8 mouse cellular contexts compared by ENCODE assay signal in genomic region chr16:92498589-92498981, GRCm38 (mm10). TPM values are rescaled to one million over a fixed set of nuclear protein-coding genes. Genes with fewer than 3 reads are reported as not detected.
DNase-seq lines count a peak whose midpoint lies in the region; ATAC-seq and TF ChIP-seq lines count a peak whose summit lies in the region.

No protein-coding gene starts in this region.

- ATAC-seq in kidney, postnatal 0 days (replicated peaks; ENCODE audit: low FRiP score, low read depth) = peak; percentile 59
- no peak; the same call in 1 of the 2 replicates for ATAC-seq in limb, embryonic 13.5 days (ENCODE audit: low FRiP score, low read depth)
- no peak for ATAC-seq in neural tube, embryonic 13.5 days (ENCODE audit: low read depth)
- ATAC-seq in inflammation-experienced regulatory T-cells, adult 6 months = no peak

- H3K4me2 ChIP-seq in kidney, postnatal 0 days (ENCODE audit: low read length) = peak overlapping the region; percentile 80
- peak overlapping the region; percentile 97 for H3K4me2 ChIP-seq in limb, embryonic 13.5 days (replicated peaks)
- peak overlapping the region; percentile 91 for H3K4me2 ChIP-seq in neural tube, embryonic 13.5 days

- WGBS in kidney, postnatal 0 days = under 1% methylated on average over 34 of the region's 34 CpGs
- under 1% methylated on average over 34 of the region's 34 CpGs for WGBS in forebrain, embryonic 10.5 days
- WGBS in limb, embryonic 13.5 days = under 1% methylated on average over 32 of the region's 34 CpGs
- under 1% methylated on average over 34 of the region's 34 CpGs for WGBS in neural tube, embryonic 13.5 days

- no peaks in the 10 kb centered on the region for H3K9me3 ChIP-seq in kidney, postnatal 0 days (replicated peaks; ENCODE audit: low read length)
- no peaks in the 10 kb centered on the region for H3K9me3 ChIP-seq in forebrain, embryonic 10.5 days
- no peaks in the 10 kb centered on the region for H3K9me3 ChIP-seq in limb, embryonic 13.5 days
- no peaks in the 10 kb centered on the region for H3K9me3 ChIP-seq in neural tube, embryonic 13.5 days

- H3K27ac ChIP-seq in kidney, postnatal 0 days = no peak overlapping the region
- H3K27ac ChIP-seq in forebrain, embryonic 10.5 days = peak overlapping the region; percentile 70
- no peak overlapping the region for H3K27ac ChIP-seq in limb, embryonic 13.5 days
- H3K27ac ChIP-seq in neural tube, embryonic 13.5 days (replicated peaks) = no peak overlapping the region

- H3K27me3 ChIP-seq in kidney, postnatal 0 days (ENCODE audit: insufficient read depth, low read length) = peaks cover 18% of the 10 kb centered on the region
- peaks cover 62% of the 10 kb centered on the region for H3K27me3 ChIP-seq in forebrain, embryonic 10.5 days (ENCODE audit: poor library complexity, severe bottlenecking)
- H3K27me3 ChIP-seq in limb, embryonic 13.5 days = peaks cover 71% of the 10 kb centered on the region
- H3K27me3 ChIP-seq in neural tube, embryonic 13.5 days = peaks cover 57% of the 10 kb centered on the region

- H3K4me1 ChIP-seq in kidney, postnatal 0 days (replicated peaks; ENCODE audit: insufficient read depth, low read length) = peaks cover 6% of the 10 kb centered on the region; the same call in 1 of the 2 replicates
- peaks cover 35% of the 10 kb centered on the region for H3K4me1 ChIP-seq in forebrain, embryonic 10.5 days
- H3K4me1 ChIP-seq in limb, embryonic 13.5 days = peaks cover 21% of the 10 kb centered on the region
- H3K4me1 ChIP-seq in neural tube, embryonic 13.5 days (replicated peaks) = peaks cover 18% of the 10 kb centered on the region

- DNase-seq in kidney, postnatal 0 days (ENCODE audit: low spot score) = no peak
- DNase-seq in kidney, adult 8-10 months = no peak
- DNase-seq in forebrain, embryonic 10.5 days (ENCODE audit: extremely low spot score, low spot score) = peak; percentile 46
- DNase-seq in left cerebral cortex, adult 11 months (ENCODE audit: low spot score) = no peak
- DNase-seq in gastrocnemius, postnatal 4 days (ENCODE audit: low spot score in 2 of 2) = no peak

- peak overlapping the region; percentile 47 for H3K4me3 ChIP-seq in kidney, postnatal 0 days (replicated peaks; ENCODE audit: low read depth, low read length)
- H3K4me3 ChIP-seq in forebrain, embryonic 10.5 days = peak overlapping the region; percentile 57
- H3K4me3 ChIP-seq in limb, embryonic 13.5 days = peak overlapping the region; percentile 58
- H3K4me3 ChIP-seq in neural tube, embryonic 13.5 days = peak overlapping the region; percentile 46

- no peaks in the 10 kb centered on the region for H3K36me3 ChIP-seq in kidney, postnatal 0 days (ENCODE audit: insufficient read depth, low read length)
- no peaks in the 10 kb centered on the region for H3K36me3 ChIP-seq in forebrain, embryonic 10.5 days (replicated peaks)
- no peaks in the 10 kb centered on the region for H3K36me3 ChIP-seq in limb, embryonic 13.5 days
- no peaks in the 10 kb centered on the region for H3K36me3 ChIP-seq in neural tube, embryonic 13.5 days

- H3K9ac ChIP-seq in kidney, postnatal 0 days (ENCODE audit: low read depth, low read length) = peak overlapping the region; percentile 46
- H3K9ac ChIP-seq in limb, embryonic 13.5 days = peak overlapping the region; percentile 73
- H3K9ac ChIP-seq in neural tube, embryonic 13.5 days = peak overlapping the region; percentile 65

- TF ChIP-seq CTCF in kidney, postnatal 0 days (IDR thresholded peaks at IDR 0.05; ENCODE audit: low read depth) = no peak

RNA-seq across cellular contexts. Expression of gene Clic6, which starts 13.0 kb away (rescaled TPM):
- polyA plus RNA-seq in kidney, postnatal 0 days (2015; fragmentation: Nextera tagmentation; extraction: Ambion mirVana) = 7.1 and 7.8 TPM in 2 replicates
- 4.8 and 5.2 TPM in 2 replicates for polyA plus RNA-seq in forebrain, embryonic 10.5 days (2016; fragmentation: Nextera tagmentation; extraction: Ambion mirVana)
- polyA plus RNA-seq in limb, embryonic 13.5 days (2015; fragmentation: Nextera tagmentation; extraction: Ambion mirVana) = 2.6 and 2.8 TPM in 2 replicates
- 0.54 and 2.1 TPM in 2 replicates for polyA plus RNA-seq in neural tube, embryonic 13.5 days (2015; fragmentation: Nextera tagmentation; extraction: Ambion mirVana)
- polyA plus RNA-seq in inflammation-experienced regulatory T-cells, adult 6 months (2017; shearing (Covaris generic)) = not detected
- total RNA-seq in gastrocnemius, postnatal 4 days (2021) = under 1 TPM; 0.20 to 0.23 TPM

RNA-seq across cellular contexts. Expression of gene Rcan1, which starts 27.9 kb away (rescaled TPM):
- polyA plus RNA-seq in kidney, postnatal 0 days (2015; fragmentation: Nextera tagmentation; extraction: Ambion mirVana) = 37.9 and 38.8 TPM in 2 replicates
- 34.4 and 34.7 TPM in 2 replicates for polyA plus RNA-seq in forebrain, embryonic 10.5 days (2016; fragmentation: Nextera tagmentation; extraction: Ambion mirVana)
- 33.7 and 35.8 TPM in 2 replicates for polyA plus RNA-seq in limb, embryonic 13.5 days (2015; fragmentation: Nextera tagmentation; extraction: Ambion mirVana)
- polyA plus RNA-seq in neural tube, embryonic 13.5 days (2015; fragmentation: Nextera tagmentation; extraction: Ambion mirVana) = 51.7 and 60.2 TPM in 2 replicates
- polyA plus RNA-seq in inflammation-experienced regulatory T-cells, adult 6 months (2017; shearing (Covaris generic)) = 1 to 10 TPM; 1.8 to 3.3 (median 1.9) TPM
- 10 to 100 TPM; 31.1 to 37.8 TPM for total RNA-seq in gastrocnemius, postnatal 4 days (2021)
